Mouse (Mus musculus) CD4-positive naive resting alpha-beta T cell, adult 57 days (primary cell): ENCODE results near the gene Rras. TPM values are rescaled to one million over a fixed set of nuclear protein-coding genes. Genes with fewer than 3 reads are reported as not detected.

Experiments
- total RNA-seq: library from RNA; stranded (reverse); gene quantifications from one replicate; pipeline ENCODE4 v1.2.4, GENCODE M21; 2023

Gene Rras
- total RNA-seq, result 10.3 TPM

DNA sequence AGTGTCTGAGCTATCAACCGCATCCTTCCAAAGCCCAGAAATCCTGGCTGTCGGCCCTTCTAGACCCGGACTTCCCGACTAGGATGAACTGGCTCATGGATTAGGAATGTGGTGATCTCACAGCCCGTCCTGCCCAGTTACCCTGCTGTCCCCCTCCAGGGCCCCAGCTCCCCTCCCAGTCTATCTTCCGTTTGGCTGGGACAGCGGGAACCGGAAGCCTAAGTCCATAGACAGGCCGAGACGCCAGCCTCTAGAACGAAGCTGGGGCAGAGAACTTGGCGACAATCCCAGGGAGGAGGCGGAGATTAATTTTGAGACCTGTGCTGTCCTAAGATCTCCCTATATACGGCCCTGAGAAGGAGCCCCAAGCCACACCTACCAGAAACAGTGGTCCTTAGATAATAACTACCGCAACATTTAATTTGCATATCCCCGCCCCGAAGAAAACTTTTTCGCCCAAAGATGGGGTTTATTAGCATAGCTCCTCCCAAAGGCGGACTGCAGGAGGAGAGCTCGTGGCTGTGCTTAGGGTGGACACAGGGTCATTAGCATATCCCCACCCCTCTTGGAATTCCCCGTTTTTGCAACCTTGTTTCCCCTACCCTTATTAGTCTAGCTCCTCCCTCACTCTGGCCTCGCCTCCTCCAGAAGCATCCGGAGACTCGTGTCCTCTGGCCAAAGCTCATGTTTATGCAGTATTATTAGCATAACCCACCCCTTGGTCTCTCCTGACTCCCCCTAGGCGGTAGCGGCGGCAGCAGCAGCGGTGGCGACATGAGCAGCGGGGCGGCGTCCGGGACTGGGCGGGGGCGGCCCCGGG lies at the start of gene Rras:
Gene Rras (plus strand): TSS at position 720 of the 820 bp plus-strand sequence.

DNA sequence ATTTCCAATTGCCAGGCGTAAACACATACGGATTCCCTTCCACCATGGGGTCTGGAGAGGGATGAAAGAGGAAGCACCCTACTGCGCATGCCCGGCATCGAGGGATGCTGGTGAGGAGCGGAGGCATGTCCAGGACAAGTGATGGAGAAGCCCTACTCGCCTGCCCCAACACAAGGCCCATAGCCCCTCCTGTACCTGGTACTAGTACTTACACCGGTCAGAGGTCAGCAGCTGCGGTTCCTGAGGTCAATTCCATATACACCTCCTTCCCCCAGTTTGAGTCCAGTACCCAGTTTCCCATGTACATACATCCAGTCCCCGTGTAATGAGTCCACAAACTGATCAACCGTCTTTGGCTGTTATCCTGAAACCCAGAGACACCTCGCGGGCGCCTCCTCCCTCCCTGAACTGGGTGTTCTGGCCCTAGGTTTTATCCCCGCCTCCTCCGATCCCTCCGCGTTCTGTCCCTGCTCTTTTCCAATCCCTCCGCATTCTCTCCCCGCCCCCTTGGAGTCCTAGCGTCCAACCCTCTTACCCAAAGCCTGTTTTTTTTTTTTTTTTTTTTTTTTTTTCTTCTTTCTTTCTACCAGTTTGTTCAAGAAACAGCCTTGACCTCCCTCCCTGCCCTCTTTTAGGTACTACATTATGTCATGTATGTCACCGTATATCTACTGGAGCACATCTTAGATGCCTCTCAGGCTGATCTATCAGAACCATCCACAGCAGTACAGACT lies 43.2 kb upstream of the Rras start, which contains the start of gene Cpt1c:
Gene Cpt1c (minus strand): TSS at position 469 of the 734 bp plus-strand sequence.

DNA sequence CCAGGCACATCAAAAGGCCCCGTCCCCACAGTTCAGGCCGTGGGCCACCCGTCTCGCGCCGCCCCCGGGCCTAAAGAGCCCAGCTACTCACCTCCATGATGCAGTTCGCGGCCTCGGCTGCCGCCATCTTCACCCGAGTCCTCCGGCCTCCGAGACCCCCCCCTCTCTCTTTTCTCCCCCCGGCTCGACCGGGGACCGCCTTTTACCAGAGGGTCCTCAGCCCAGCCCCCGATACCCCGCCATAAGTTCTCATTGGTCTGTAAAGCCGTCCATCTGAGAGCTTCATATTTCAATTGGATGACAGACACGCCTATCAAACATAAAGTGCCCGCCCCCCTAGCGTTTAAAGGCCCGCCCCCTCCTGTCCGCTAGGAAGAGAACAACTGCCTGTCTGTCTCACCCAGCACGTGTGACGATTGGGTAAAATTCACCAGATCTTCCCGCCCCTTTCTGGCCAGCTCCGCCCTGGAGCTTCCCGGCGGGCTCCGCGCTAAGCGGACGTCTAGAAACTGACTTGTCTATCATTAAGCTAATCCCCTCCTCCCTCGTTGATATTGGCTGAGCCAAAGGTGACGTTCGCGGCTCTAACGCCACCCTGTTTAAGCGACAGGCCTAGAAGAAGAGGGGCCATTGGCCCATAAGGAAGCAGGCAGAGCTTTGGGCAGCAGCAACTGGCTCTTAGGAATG lies 31.4 kb upstream of the Rras start, which contains the start of gene Prmt1:
Gene Prmt1 (minus strand): TSS at position 377 of the 687 bp plus-strand sequence.

DNA sequence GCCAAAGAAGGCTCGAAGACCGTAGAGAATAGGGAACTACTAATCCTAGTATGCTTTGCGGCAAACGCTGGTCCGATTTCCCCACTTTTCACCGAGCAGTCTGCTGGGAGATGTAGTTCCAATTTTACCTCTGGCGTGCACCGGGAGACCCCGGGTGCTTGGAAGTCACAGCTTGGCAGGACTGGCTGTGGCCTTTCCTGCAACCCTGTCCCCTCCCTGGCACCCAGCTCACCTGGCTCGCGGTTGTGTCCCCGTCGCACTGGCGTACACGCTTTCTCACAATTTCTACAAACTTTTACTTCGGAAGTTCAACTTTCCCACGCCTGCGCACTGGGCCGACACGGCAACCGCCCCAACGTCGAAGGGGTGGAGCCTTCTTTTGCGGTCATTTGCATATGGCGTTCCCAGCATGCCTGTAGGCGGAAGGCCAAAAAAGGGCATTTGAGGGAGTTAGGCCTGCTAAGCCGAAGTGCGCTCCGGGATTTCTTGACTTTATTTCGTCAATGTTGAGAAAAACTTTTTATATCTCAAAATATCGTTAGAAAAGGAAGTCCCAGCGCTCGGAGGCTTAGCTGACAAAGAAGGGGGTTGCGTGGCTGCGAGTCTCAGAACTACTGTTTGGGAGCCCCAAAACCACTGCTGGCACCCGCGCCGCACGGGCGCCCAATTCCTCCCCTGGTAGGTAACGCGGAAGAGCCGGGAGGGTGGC lies 20.4 kb upstream of the Rras start, which contains the start of gene Irf3:
Gene Irf3 (plus strand): TSS at position 418 of the 709 bp plus-strand sequence.

DNA sequence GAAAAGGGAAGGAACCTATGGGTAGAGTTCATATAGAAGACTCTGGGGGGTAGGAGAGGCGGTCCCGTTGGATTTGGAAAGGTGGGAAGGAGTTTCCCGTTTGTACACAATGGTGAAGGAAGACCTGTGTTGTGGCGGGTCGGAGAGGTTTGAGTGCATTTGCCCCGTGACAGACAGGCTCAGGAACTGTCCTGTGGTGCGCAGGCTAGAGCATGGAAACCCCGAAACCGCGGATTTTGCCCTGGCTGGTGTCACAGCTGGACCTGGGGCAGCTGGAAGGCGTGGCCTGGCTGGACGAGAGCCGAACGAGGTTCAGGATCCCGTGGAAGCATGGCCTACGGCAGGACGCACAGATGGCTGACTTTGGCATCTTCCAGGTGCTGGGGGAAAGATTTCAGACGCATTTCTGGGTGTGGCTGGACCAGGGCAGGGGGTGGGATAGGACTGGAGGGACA lies 19.2 kb upstream of the Rras start, which contains the start of gene Bcl2l12:
Gene Bcl2l12 (minus strand): TSS at position 212 of the 455 bp plus-strand sequence.

DNA sequence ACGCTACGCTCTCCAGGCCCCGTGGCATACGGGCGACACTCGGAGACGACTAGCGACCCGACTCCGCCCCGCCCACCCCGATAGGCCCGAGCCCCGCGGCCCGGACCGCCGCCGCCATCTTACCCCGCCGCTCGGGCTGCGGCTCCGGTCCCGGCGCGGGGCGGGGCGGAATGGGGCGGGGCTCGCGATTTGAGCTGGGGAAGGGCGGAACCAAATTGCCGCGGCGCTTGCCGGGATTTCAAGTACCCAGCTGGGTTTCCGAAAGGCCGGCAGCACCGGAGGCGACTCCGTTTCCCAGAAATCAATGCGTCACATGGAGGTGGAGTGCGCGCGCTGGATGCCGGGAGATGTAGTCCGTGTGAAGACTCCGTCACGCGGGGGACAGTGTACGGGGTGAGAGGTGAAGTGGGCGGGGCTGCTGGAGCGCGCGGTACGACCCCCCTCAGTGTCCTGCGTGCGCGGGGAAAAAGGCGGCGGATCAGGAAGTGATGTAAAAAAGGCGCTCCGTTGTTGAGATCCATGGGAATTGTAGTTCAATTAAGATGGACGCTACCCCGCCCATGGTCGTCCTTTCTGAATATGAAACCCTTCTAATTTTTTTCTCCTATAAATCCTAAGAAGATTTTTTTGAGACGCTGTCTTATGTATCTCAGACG lies 1.7 kb upstream of the Rras start, which contains the start of gene Scaf1:
Gene Scaf1 (minus strand): TSS at position 407 of the 656 bp plus-strand sequence.

DNA sequence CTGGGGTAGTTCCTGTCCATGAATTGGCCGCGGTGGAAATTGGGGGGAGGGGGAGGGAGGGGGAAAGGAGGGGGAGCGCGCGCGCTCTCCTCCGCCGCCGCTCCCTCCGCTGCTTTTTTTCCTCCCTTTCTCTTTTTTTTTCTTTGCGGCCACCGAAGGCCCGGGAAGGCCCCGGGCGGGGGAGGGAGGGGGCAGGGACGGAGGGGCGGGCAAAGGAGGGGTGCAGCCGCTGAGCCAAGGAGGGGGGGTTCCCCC lies 35.0 kb downstream of the Rras start, which contains the start of gene Prr12:
Gene Prr12 (minus strand): TSS at position 20 of the 255 bp plus-strand sequence.

DNA sequence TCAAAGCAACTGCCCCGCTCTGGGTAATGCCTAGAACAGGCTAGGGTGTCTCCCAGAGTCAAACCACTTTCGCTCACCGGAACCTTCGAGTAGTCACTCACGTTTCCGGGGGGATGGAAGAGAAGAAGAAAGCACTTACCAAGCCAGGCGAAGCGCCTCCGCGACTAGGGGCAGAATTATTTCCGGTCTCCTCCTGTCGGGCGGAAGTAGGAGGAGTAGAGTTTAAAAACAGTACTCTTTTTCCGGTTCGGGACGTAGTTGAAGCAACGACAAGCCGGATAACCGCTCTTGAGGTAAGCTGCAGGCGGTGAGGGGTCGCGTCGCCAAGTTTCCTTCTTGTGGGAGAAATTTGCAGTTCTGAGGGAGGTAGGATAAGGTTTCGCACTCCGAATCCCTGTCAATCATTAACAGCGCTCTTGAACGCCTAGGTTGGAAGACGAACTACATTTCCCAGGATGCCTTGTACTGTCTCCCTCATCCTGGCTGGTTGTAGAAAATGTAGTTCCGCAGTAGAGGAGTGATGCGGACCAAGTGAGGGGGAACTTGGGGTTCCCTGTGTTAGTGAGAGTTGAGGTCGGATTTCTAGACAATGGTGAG lies 44.6 kb downstream of the Rras start, which contains the start of the genes Nosip and Prrg2:
Gene Nosip (plus strand): TSS at position 191 of the 597 bp plus-strand sequence.
Gene Prrg2 (minus strand): TSS at position 439 of the 597 bp plus-strand sequence.

Other genes with a start within 250 kb of the Rras start
- 42.8 TPM for gene Nup62, start 201.9 kb upstream of the Rras start, total RNA-seq
- 3.2 TPM for gene Il4i1, start 201.6 kb upstream of the Rras start, total RNA-seq
- 7.2 TPM for gene Atf5, start 201.3 kb upstream of the Rras start, total RNA-seq
- 47.9 TPM for gene Akt1s1, start 169.0 kb upstream of the Rras start, total RNA-seq
- 92.5 TPM for gene Tbc1d17, start 168.9 kb upstream of the Rras start, total RNA-seq
- 62.0 TPM for gene Pnkp, start 160.8 kb upstream of the Rras start, total RNA-seq
- 27.8 TPM for gene Ptov1, start 148.2 kb upstream of the Rras start, total RNA-seq
- 77.4 TPM for gene Med25, start 125.2 kb upstream of the Rras start, total RNA-seq
- gene Fuz, start 121.9 kb upstream of the Rras start, total RNA-seq, result 17.6 TPM
- gene Ap2a1, start 88.5 kb upstream of the Rras start, total RNA-seq, result 71.8 TPM
- 0.33 TPM for gene Tsks, start 74.8 kb upstream of the Rras start, total RNA-seq
- gene Cpt1c, start 43.1 kb upstream of the Rras start, total RNA-seq, result 0.18 TPM
- 153 TPM for gene Prmt1, start 31.4 kb upstream of the Rras start, total RNA-seq
- gene Irf3, start 20.3 kb upstream of the Rras start, total RNA-seq, result 157 TPM
- 19.6 TPM for gene Bcl2l12, start 19.2 kb upstream of the Rras start, total RNA-seq
- gene Scaf1, start 1.6 kb upstream of the Rras start, total RNA-seq, result 83.6 TPM
- 75.1 TPM for gene Prr12, start 34.9 kb downstream of the Rras start, total RNA-seq
- 61.3 TPM for gene Nosip, start 44.5 kb downstream of the Rras start, total RNA-seq
- gene Prrg2, start 44.7 kb downstream of the Rras start, total RNA-seq, result 0.95 TPM
- gene Rcn3, start 74.3 kb downstream of the Rras start, total RNA-seq, result 6.1 TPM
- gene Fcgrt, start 85.9 kb downstream of the Rras start, total RNA-seq, result 22.7 TPM
- gene Rps11, start 106.5 kb downstream of the Rras start, total RNA-seq, result 3,211 TPM
- 5,433 TPM for gene Rpl13a, start 110.8 kb downstream of the Rras start, total RNA-seq
- not detected for gene Gm45713, start 118.3 kb downstream of the Rras start, total RNA-seq
- 299 TPM for gene Flt3l, start 118.5 kb downstream of the Rras start, total RNA-seq
- 38.5 TPM for gene Pih1d1, start 136.3 kb downstream of the Rras start, total RNA-seq
- gene Aldh16a1, start 136.6 kb downstream of the Rras start, total RNA-seq, result 61.5 TPM
- not detected for gene Slc17a7, start 146.0 kb downstream of the Rras start, total RNA-seq
- gene Gfy, start 161.6 kb downstream of the Rras start, total RNA-seq, result not detected
- gene Pth2, start 163.0 kb downstream of the Rras start, total RNA-seq, result not detected
- not detected for gene Ccdc155, start 186.9 kb downstream of the Rras start, total RNA-seq
- not detected for gene Dkkl1, start 194.2 kb downstream of the Rras start, total RNA-seq
- gene Tead2, start 197.8 kb downstream of the Rras start, total RNA-seq, result not detected
- gene Cd37, start 221.2 kb downstream of the Rras start, total RNA-seq, result 346 TPM
- gene Slc6a16, start 223.1 kb downstream of the Rras start, total RNA-seq, result not detected